Mouse (Mus musculus) embryonic facial prominence, embryonic 15.5 days (tissue): ENCODE data around the gene Sf3a1. TPM values are rescaled to one million over a fixed set of nuclear protein-coding genes. Genes with fewer than 3 reads are reported as not detected.

Experiments
- ATAC-seq: fragments of 200-750 bp; cut with Nextera tagmentation; 2 replicates; pipeline ENCODE4 v1.8.0; 2017; ENCODE audit warnings: low read depth, moderate TSS enrichment; ENCODE audit not compliant: insufficient number of reproducible peaks, low FRiP score, low TSS enrichment
- H3K27ac ChIP-seq: fragments of 300-500 bp; sonication (generic); replicated peaks from 2 replicates; pipeline ENCODE4 v1.5.1; 2015; ENCODE audit warnings: mild to moderate bottlenecking, inconsistent platforms
- H3K27me3 ChIP-seq: fragments of 300-500 bp; sonication (generic); 2 replicates; pipeline ENCODE4 v1.6.1; 2015; ENCODE audit warnings: inconsistent platforms
- H3K36me3 ChIP-seq: fragments of 300-500 bp; sonication (generic); 2 replicates; pipeline ENCODE4 v1.6.1; 2015; ENCODE audit warnings: mild to moderate bottlenecking, inconsistent platforms
- H3K4me1 ChIP-seq: fragments of 300-500 bp; sonication (generic); 2 replicates; pipeline ENCODE4 v1.6.1; 2015; ENCODE audit warnings: inconsistent platforms
- H3K4me2 ChIP-seq: fragments of 300-500 bp; sonication (generic); replicated peaks from 2 replicates; pipeline ENCODE4 v1.6.1; 2015; ENCODE audit warnings: mild to moderate bottlenecking, inconsistent platforms
- H3K4me3 ChIP-seq: fragments of 300-500 bp; sonication (generic); replicated peaks from 2 replicates; pipeline ENCODE4 v1.5.1; 2015; ENCODE audit warnings: mild to moderate bottlenecking, inconsistent platforms
- H3K9ac ChIP-seq: fragments of 300-500 bp; sonication (generic); 2 replicates; pipeline ENCODE4 v1.6.1; 2015; ENCODE audit warnings: inconsistent platforms
- H3K9me3 ChIP-seq: fragments of 300-500 bp; sonication (generic); replicated peaks from 2 replicates; pipeline ENCODE4 v1.6.1; 2016; ENCODE audit warnings: inconsistent platforms
- WGBS: fragments of 180-500 bp; shearing (Covaris S2); methylation state at CpG from one replicate; pipeline ENCODE4 v1.1.7; 2015; 5-methylcytosine and 5-hydroxymethylcytosine counted together
- microRNA-seq: library from miRNA; unstranded; fragments of <30 nt; microRNA quantifications from one replicate; pipeline ENCODE4, GENCODE M21; 2016; ENCODE audit warnings: borderline number of aligned reads
- polyA plus RNA-seq: library from polyadenylated mRNA; unstranded; fragments of >200 nt; fragmentation: Nextera tagmentation; extraction: Ambion mirVana; gene quantifications from 2 replicates; pipeline ENCODE4 v1.2.1, GENCODE M21; 2015

Gene Sf3a1
- polyA plus RNA-seq, 1 experiment from 2014 or later = 57.7 TPM

GRCm38 (mm10) chr11:4231435-4231834 lies 71.3 kb downstream of the Sf3a1 start:
- no peaks in the 10 kb centered on the region for H3K9me3 ChIP-seq
- H3K27me3 ChIP-seq = no peaks in the 10 kb centered on the region
- H3K9ac ChIP-seq = no peak overlapping the region
- no peaks in the 10 kb centered on the region for H3K36me3 ChIP-seq
- no peak overlapping the region for H3K4me2 ChIP-seq
- H3K4me1 ChIP-seq = 0 out of 2 replicates have a peak, but pooled peaks cover 6% of the 10 kb centered on the region
- no peak overlapping the region for H3K4me3 ChIP-seq
- H3K27ac ChIP-seq = no peak overlapping the region
- WGBS = 80% methylated on average over 2 of the region's 2 CpGs
- no peak for ATAC-seq

Small RNA genes within 50 kb of the gene (microRNA-seq; reads per million reads assigned to microRNA genes)
- gene Mir3060 = 3.6 reads per million, percentile 16 among the genes with 10 or more reads in this experiment

Other genes with a start within 250 kb of the Sf3a1 start
- gene Slc35e4, start 245.7 kb upstream of the Sf3a1 start, polyA plus RNA-seq = 9.4 and 9.9 TPM in 2 replicates
- 48.5 and 55.9 TPM in 2 replicates for gene Tcn2, start 228.2 kb upstream of the Sf3a1 start, polyA plus RNA-seq
- 72.7 and 72.9 TPM in 2 replicates for gene Pes1, start 196.4 kb upstream of the Sf3a1 start, polyA plus RNA-seq
- gene 4930556J24Rik, start 183.6 kb upstream of the Sf3a1 start, polyA plus RNA-seq = 0.24 and 0.37 TPM in 2 replicates
- 2.4 and 3.7 TPM in 2 replicates for gene Gal3st1, start 176.7 kb upstream of the Sf3a1 start, polyA plus RNA-seq
- 0.81 and 0.94 TPM in 2 replicates for gene Sec14l4, start 128.9 kb upstream of the Sf3a1 start, polyA plus RNA-seq
- gene Sec14l3, start 95.5 kb upstream of the Sf3a1 start, polyA plus RNA-seq = 9.1 and 16.1 TPM in 2 replicates
- gene Mtfp1, start 64.9 kb upstream of the Sf3a1 start, polyA plus RNA-seq = 5.6 and 5.9 TPM in 2 replicates
- 3.8 and 4.7 TPM in 2 replicates for gene Sec14l2, start 36.9 kb upstream of the Sf3a1 start, polyA plus RNA-seq
- gene Rnf215, start 25.1 kb upstream of the Sf3a1 start, polyA plus RNA-seq = 38.2 and 39.7 TPM in 2 replicates
- 14.4 and 16.6 TPM in 2 replicates for gene Ccdc157, start 57 bp upstream of the Sf3a1 start, polyA plus RNA-seq
- gene Tbc1d10a, start 26.4 kb downstream of the Sf3a1 start, polyA plus RNA-seq = 56.1 and 56.2 TPM in 2 replicates
- gene Castor1, start 57.9 kb downstream of the Sf3a1 start, polyA plus RNA-seq = 13.1 and 14.0 TPM in 2 replicates
- 0.20 and 0.21 TPM in 2 replicates for gene Osm, start 76.1 kb downstream of the Sf3a1 start, polyA plus RNA-seq
- gene Lif, start 97.2 kb downstream of the Sf3a1 start, polyA plus RNA-seq = 0.32 and 0.67 TPM in 2 replicates